Mouse (Mus musculus): ENCODE results near the gene Fam110a.

DNA sequence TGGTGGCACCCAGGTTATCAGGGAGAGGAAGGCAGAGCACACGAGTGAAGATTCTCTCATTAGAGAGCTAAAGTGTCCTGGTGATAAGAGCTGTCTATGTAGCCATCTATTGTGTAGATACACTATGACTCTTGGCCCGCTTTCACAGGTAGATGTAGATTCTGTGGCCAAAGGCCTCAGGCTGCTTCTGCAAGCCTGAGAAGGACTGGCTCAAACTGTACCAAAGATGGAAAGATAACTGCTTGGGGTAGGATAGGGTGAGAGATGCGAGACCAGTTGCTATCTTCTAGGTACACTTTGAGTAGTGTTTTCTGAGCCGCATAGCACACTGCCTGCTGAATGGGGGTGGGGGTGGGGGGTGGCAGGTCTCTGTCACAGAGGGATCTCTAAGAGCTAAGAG is 18.9 kb upstream of the Fam110a start:
- TF ChIP-seq CTCF (IDR thresholded peaks at IDR 0.05; ENCODE audit: control insufficient read depth, insufficient read depth, insufficient read length) (no peak), MAX (IDR thresholded peaks at IDR 0.05) (no peak)

Data from C2C12 (cell line).